Mouse (Mus musculus) lung, postnatal 0 days (tissue): ENCODE results near the gene Pdss2.

ENCODE experiments used
- CTCF ChIP-seq: IDR thresholded peaks from 2 replicates; pipeline ENCODE4 v1.5.1; 2016; ENCODE audit warnings: antibody characterized with exemption, mild to moderate bottlenecking
- EP300 ChIP-seq: IDR thresholded peaks from 2 replicates; pipeline ENCODE4 v1.6.1; 2016; ENCODE audit warnings: antibody characterized with exemption, mild to moderate bottlenecking, control low read depth

GRCm38 (mm10) chr10:43479436-43480157 lies 258.3 kb downstream of the Pdss2 start:
- peak; percentile 58 for TF ChIP-seq CTCF
- no peak for TF ChIP-seq EP300
